Mouse (Mus musculus) heart, postnatal 14 days (tissue): ENCODE measurements around the gene Cnmd. TPM values are rescaled to one million over a fixed set of nuclear protein-coding genes. Genes with fewer than 3 reads are reported as not detected.

Experiments
- DNase-seq, 2 experiments: peaks; one replicate each; pipeline ENCODE4 v3.0.0; 2021 to 2022
- intact Hi-C: fragments of 180-260 bp; cut with DNase I; formaldehyde crosslinking; loops from one replicate; pipeline ENCODE4 v1.15.1; 2025
- total RNA-seq, 2 experiments: library from RNA; stranded (reverse); gene quantifications; 2 replicates each; pipeline ENCODE4 v1.2.3; 2021

Cnmd gene
- total RNA-seq, 2 experiments from 2014 or later, result 0.24 to 0.74 TPM

DNA sequence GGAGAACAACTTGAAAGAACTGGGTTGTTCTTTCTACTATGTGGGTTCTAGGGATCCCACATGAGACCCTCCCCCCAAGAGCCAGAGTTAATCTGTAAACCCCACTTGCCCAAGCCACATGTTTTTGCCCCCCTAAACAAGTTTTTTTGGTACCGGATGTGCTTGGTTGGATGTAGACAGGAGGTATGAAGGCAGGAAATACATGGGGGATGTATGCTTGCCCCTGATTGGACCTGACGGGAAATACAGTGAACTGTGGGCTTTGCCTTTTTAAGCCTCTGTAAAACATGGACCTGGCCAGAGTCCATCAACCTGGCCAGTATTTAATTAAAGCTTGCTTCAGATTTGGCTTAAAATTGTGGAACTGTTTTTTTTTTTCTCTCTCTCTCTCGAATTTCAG is 12.3 kb downstream of the Cnmd start:
- intact Hi-C loops, result no loop called here

DNA sequence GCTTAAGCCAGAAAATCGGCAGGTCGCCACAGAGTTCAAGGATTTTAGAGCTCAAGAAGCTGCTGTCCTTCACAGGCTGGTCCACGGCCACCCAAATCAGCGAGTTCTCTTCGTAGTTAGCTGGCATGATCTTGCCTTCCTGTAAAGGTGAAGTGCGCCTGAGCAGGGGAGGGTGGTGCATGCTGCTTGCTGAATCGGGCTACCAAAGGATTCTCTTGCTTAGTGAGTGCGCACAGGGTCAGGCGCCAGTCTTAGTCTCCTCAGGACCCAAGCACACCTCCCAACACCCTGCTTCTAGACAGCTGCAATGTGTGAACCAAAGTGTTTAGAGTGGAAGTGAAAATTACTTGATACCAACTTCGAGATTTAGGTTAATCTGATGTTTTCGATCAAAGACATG is 16.6 kb downstream of the Cnmd start:
- DNase-seq, result no peak
- intact Hi-C loops, result no loop called here

More for the DNA sequence above, 12.3 kb downstream of the Cnmd start:
- no peak for DNase-seq

GRCm38 (mm10) chr14:79642063-79642462 is 19.9 kb downstream of the Cnmd start:
- DNase-seq, result no peak
- intact Hi-C loops, result no loop called here

DNA sequence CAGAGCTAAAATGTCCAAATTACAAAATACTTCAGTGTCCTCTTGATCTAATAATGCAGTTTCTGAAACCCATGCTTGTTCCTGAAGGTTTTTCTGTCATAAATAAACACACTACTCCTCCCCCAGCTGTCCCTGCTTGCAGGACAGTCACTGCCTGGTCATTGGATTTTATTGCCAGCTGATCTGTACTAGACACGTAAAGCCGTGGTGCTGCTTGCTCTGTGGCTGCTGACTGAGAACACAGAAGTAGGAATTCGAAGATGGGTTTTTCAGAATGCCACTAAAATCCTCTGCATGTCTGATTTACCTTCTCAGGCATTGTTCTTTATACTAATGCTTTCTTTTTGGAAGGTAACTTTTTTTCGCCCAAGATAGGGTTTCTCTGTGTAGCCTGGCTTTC is 25.2 kb downstream of the Cnmd start:
- intact Hi-C loops, result no loop called here

DNA sequence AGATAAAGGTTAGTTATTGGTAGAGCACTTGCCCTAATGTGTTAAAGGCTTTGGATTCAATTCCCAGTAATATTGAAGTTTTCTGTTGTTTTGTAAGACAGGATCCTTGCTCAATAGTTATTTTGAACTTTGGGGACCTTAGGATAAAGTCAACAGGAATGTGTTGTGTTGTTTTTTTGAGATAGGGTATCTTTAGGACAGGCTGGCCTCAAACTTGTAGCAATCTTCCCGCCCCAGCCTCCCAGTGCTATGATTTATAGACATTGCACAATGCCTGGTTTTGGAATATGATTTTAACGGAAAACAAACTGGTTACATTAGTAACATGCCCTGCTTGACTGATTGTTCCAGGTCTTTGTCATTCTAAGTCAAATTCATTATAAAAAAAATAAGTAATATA is 28.8 kb downstream of the Cnmd start:
- DNase-seq, result no peak
- intact Hi-C loops, result no loop called here

More for the DNA sequence above, 25.2 kb downstream of the Cnmd start:
- DNase-seq, result no peak

DNA sequence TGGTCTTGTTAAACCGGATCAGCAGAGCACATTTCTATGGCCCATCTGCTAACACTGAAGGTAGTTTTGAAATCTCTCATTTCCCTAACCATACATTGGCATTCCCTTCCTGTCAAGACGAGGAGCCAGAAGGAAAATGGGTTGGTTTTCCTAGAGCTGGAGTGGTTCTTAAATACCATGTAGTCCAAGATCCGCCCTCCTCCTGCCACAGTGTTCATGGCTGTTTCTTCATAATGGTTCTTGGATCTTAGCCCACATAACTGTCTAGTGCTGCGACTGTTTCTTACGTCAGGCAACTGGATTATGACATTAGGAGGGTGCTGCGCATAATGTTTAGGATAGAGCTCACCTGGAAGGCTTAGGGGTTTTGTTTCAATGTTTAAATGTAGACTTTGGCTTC is 29.6 kb downstream of the Cnmd start:
- no peak for DNase-seq
- intact Hi-C loops, result no loop called here

GRCm38 (mm10) chr14:79621143-79621542 is 40.8 kb downstream of the Cnmd start:
- no peak for DNase-seq
- intact Hi-C loops, result no loop called here

DNA sequence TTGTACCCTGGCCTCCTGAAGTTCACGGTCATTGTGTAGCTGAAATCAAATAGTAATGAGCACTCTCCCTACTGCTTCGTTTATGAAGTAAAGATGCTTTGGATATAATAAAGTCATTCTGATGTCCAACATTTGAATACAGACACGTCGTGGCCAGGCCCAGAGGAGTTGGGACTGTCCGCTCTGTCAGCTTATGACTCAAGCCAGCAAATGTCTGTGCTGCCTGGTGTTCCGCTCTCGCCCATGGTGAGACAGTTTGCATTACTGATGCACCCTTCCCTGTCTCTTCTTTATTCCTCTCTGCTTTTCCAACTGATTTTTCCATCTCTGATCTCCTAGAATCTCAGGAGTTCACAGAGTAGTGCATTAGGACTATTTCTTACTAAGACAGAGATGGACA is 42.2 kb downstream of the Cnmd start:
- intact Hi-C loops, result loop anchor here (5.0 to 10.0 kb wide), 2 partner anchors 42 to 295 kb away; partner anchors contain the start of gene Cnmd
- no peak for DNase-seq

DNA sequence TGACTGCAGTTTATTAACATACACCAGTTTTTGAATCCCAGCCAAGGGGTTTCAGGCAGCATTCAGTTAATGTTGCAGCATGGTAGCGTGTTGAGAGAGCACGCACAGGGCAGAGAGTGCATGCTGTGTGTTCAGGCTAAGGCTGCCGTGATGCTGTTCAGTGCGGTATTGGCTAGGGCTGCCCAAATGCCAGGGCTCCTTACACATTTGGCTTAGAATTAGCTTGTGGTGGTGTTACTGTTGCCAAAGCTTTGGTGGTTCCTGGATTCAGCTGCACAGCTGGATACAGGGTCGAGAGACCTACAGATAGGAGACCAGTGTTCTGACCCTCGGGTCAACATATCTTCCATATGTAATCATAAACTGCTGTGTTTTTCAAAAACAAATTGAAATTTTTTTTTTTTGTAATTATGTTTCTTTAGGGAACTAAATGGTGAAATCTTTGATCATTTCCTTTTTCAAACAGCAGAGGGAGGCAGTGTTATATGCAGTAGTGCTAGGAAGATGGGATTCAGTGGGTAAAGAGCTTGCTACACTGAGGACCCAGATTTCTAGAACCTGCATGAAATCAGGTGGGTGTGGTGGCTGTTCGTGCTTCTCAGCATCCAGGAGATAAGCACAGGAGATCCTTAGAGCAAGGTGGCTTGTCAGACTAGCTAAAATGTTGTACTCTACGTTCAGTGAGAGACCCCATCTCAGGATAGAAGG is 44.7 kb downstream of the Cnmd start:
- no peak for DNase-seq
- intact Hi-C loops, result loop anchor here (2.0 to 10.0 kb wide), 3 partner anchors 45 to 298 kb away; partner anchors contain the start of gene Cnmd

GRCm38 (mm10) chr14:79608286-79608685 is 53.7 kb downstream of the Cnmd start:
- no peak for DNase-seq
- intact Hi-C loops, result no loop called here

- no peak for DNase-seq
- intact Hi-C loops, result no loop called here
These were observed 54.6 kb downstream of the Cnmd start for GRCm38 (mm10) chr14:79607352-79607751.

DNA sequence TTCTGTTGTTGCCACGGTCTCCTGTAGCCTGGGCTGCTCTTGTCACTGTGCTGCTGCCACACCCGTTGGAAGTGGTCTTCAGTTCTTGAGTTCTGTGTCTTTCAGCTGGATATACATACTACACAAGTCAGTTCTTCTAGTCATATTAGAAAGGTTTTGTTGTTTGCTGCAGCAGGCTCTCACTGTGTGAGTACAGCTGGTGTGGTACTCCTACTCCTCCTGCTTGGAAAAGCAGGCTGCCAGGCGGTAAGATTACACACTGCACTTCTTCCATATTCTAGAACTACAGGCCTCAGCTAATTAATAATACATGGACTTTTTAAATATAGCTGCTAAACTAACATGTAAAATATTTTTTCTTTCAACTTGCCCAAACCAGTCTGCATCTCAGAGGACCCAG is 55.1 kb downstream of the Cnmd start:
- intact Hi-C loops, result no loop called here

GRCm38 (mm10) chr14:79606392-79606791 is 55.6 kb downstream of the Cnmd start:
- intact Hi-C loops, result no loop called here
- DNase-seq, result no peak

More for the DNA sequence above, 55.1 kb downstream of the Cnmd start:
- DNase-seq, result no peak

GRCm38 (mm10) chr14:79605881-79606280 is 56.1 kb downstream of the Cnmd start:
- intact Hi-C loops, result no loop called here
- DNase-seq, result peak in 1 of 2 experiments; percentile 14

- DNase-seq, result no peak
- intact Hi-C loops, result no loop called here
These were observed 65.4 kb downstream of the Cnmd start for GRCm38 (mm10) chr14:79596602-79597001.

DNA sequence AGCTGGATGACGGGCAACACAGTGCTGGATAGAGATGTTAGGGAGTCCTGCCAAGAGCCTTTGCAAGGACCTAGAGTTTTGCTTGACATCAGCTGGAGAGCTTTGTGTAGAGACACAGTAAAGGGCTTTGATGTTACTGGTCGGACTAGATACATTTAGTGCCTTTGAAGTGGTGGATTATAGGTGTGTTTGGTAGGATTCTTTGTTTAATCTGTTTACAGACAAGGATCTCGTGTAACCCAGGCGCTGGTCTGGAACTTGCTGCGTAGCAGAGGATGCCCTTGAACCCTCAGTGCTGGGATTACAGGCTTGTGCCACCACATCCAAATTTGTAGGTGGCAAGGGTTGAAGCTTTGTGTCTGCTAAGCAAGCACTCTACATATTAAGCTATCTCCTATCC is 67.9 kb downstream of the Cnmd start:
- intact Hi-C loops, result no loop called here
- DNase-seq, result no peak

- intact Hi-C loops, result no loop called here
- no peak for DNase-seq
These were observed 70.4 kb downstream of the Cnmd start for GRCm38 (mm10) chr14:79591611-79592010.

DNA sequence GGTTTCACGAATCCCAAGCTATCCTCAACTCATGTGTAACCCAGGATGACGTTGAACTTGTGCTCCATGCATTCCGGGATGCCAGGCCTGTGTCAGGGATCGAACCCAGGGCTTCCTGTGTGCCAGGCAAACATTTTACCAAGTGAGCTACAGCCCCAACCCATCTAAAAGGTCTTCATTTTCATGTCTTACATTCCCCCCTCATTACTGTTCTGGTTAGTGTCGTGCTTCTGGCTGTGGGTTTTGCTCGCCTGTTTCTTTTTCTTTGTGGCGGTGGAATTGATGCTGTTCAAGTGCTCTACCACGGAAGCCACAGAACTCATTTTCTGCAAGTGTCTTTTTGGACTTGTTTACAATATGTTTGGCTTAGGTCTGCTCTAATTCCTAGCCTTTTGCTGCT is 71.1 kb downstream of the Cnmd start:
- intact Hi-C loops, result no loop called here
- no peak for DNase-seq

GRCm38 (mm10) chr14:79589401-79589800 is 72.6 kb downstream of the Cnmd start:
- intact Hi-C loops, result no loop called here
- no peak for DNase-seq

GRCm38 (mm10) chr14:79588534-79588951 is 73.4 kb downstream of the Cnmd start:
- DNase-seq, result peak in 1 of 2 experiments; percentile 7
- intact Hi-C loops, result no loop called here

GRCm38 (mm10) chr14:79587852-79588229 is 74.1 kb downstream of the Cnmd start:
- DNase-seq, result no peak
- intact Hi-C loops, result no loop called here
